Mouse (Mus musculus) ES-Bruce4 (cell line): ENCODE results near the gene Kctd12b. TPM values are rescaled to one million over a fixed set of nuclear protein-coding genes. Genes with fewer than 3 reads are reported as not detected.
"Not testable (repeated sequence)": the region's sequence is repeated elsewhere in the genome, so short reads cannot be mapped to it uniquely, and the experiment has no call there.

Source experiments
- H3K27ac ChIP-seq: 2 replicates; pipeline ENCODE4 v1.5.1; 2012; ENCODE audit warnings: low read length, inconsistent platforms; ENCODE audit not compliant: insufficient read depth
- H3K27me3 ChIP-seq: 2 replicates; pipeline ENCODE4 v1.6.1; 2012; ENCODE audit warnings: mild to moderate bottlenecking, low read length, inconsistent platforms; ENCODE audit not compliant: control insufficient read depth, poor library complexity, insufficient read depth, severe bottlenecking
- H3K36me3 ChIP-seq: 2 replicates; pipeline ENCODE4 v1.6.1; 2012; ENCODE audit warnings: inconsistent platforms, mild to moderate bottlenecking, low read length, moderate library complexity; ENCODE audit not compliant: control insufficient read depth, poor library complexity, insufficient read depth, severe bottlenecking
- H3K4me1 ChIP-seq: one replicate; pipeline ENCODE4 v1.8.1; 2011; ENCODE audit warnings: low read length; ENCODE audit not compliant: control insufficient read depth, insufficient read depth
- H3K4me3 ChIP-seq: 2 replicates; pipeline ENCODE4 v1.5.1; 2011; ENCODE audit warnings: low read depth, mild to moderate bottlenecking, low read length
- H3K9ac ChIP-seq: 2 replicates; pipeline ENCODE4 v1.6.1; 2012; ENCODE audit warnings: low read depth, mild to moderate bottlenecking, inconsistent platforms; ENCODE audit not compliant: poor library complexity, severe bottlenecking
- H3K9me3 ChIP-seq: replicated peaks from 2 replicates; pipeline ENCODE4 v1.6.1; 2012; ENCODE audit warnings: mild to moderate bottlenecking, low read length, inconsistent platforms; ENCODE audit not compliant: control insufficient read depth, poor library complexity, insufficient read depth, severe bottlenecking
- CTCF ChIP-seq: IDR thresholded peaks from one replicate; pipeline ENCODE4 v1.8.1; 2011; ENCODE audit warnings: low read depth, low read length
- EP300 ChIP-seq: IDR thresholded peaks from 2 replicates; pipeline ENCODE4 v1.6.1; 2011; ENCODE audit warnings: low read depth, low read length; ENCODE audit not compliant: insufficient read depth
- POLR2A ChIP-seq: IDR thresholded peaks from one replicate; pipeline ENCODE4 v1.8.1; 2011; ENCODE audit warnings: low read length; ENCODE audit not compliant: insufficient read depth
- polyA plus RNA-seq: library from polyadenylated mRNA; stranded (reverse); fragments of >200 nt; gene quantifications from 2 replicates; pipeline ENCODE4 v1.2.4, GENCODE M21; 2011; ENCODE audit warnings: low read depth; ENCODE audit not compliant: missing spikeins, insufficient read depth, insufficient read length

The Kctd12b gene
- polyA plus RNA-seq, 1 experiment, result 3.7 TPM

GRCm38 (mm10) chrX:153719602-153720001, 23.4 kb upstream of the Kctd12b start:
- Histone ChIP-seq H3K27ac (no peak overlapping the region), H3K4me3 (no peak overlapping the region)
- TF ChIP-seq POLR2A, result no peak
- no peak for TF ChIP-seq CTCF
- TF ChIP-seq EP300, result no peak

GRCm38 (mm10) chrX:153716716-153717115, 20.5 kb upstream of the Kctd12b start:
- Histone ChIP-seq H3K9ac (no peak overlapping the region), H3K9me3 (no peaks in the 10 kb centered on the region), H3K27ac (no peak overlapping the region), H3K27me3 (no peaks in the 10 kb centered on the region), H3K4me1 (no peaks in the 10 kb centered on the region), H3K36me3 (no peaks in the 10 kb centered on the region), H3K4me3 (no peak overlapping the region)
- no peak for TF ChIP-seq EP300
- TF ChIP-seq CTCF, result no peak
- no peak for TF ChIP-seq POLR2A

More at GRCm38 (mm10) chrX:153719602-153720001, 23.4 kb upstream of the Kctd12b start:
- Histone ChIP-seq H3K9ac (no peak overlapping the region), H3K36me3 (no peaks in the 10 kb centered on the region), H3K9me3 (no peaks in the 10 kb centered on the region), H3K4me1 (no peaks in the 10 kb centered on the region), H3K27me3 (no peaks in the 10 kb centered on the region)

- Histone ChIP-seq H3K27me3 (no peaks in the 10 kb centered on the region), H3K36me3 (no peaks in the 10 kb centered on the region), H3K27ac (no peak overlapping the region), H3K4me3 (no peak overlapping the region), H3K4me1 (no peaks in the 10 kb centered on the region), H3K9me3 (no peaks in the 10 kb centered on the region), H3K9ac (no peak overlapping the region)
- TF ChIP-seq POLR2A (no peak), CTCF (peak; percentile 33)
These were observed 11.5 kb upstream of the Kctd12b start for GRCm38 (mm10) chrX:153707735-153708134.

- TF ChIP-seq EP300, result no peak
- no peak for TF ChIP-seq CTCF
- no peak for TF ChIP-seq POLR2A
These were observed 4.3 kb upstream of the Kctd12b start for GRCm38 (mm10) chrX:153700463-153700862.

GRCm38 (mm10) chrX:153668233-153668632, 28.0 kb downstream of the Kctd12b start:
- H3K27ac ChIP-seq, H3K36me3 ChIP-seq, H3K4me1 ChIP-seq, H3K4me3 ChIP-seq, H3K9me3 ChIP-seq, H3K9ac ChIP-seq, H3K27me3 ChIP-seq: not testable (repeated sequence)

More at GRCm38 (mm10) chrX:153700463-153700862, 4.3 kb upstream of the Kctd12b start:
- no peaks in the 10 kb centered on the region for H3K4me1 ChIP-seq
- no peak overlapping the region for H3K27ac ChIP-seq
- H3K4me3 ChIP-seq, result no peak overlapping the region
- H3K9me3 ChIP-seq, result no peaks in the 10 kb centered on the region
- no peaks in the 10 kb centered on the region for H3K36me3 ChIP-seq
- no peak overlapping the region for H3K9ac ChIP-seq
- H3K27me3 ChIP-seq, result no peaks in the 10 kb centered on the region

- Histone ChIP-seq H3K4me1 (peaks cover 1% of the 10 kb centered on the region), H3K27ac (no peak overlapping the region)
- TF ChIP-seq CTCF, result no peak
- no peak for TF ChIP-seq POLR2A
- TF ChIP-seq EP300, result no peak
These were observed 31.3 kb downstream of the Kctd12b start for GRCm38 (mm10) chrX:153664903-153665302.

More at GRCm38 (mm10) chrX:153664903-153665302, 31.3 kb downstream of the Kctd12b start:
- H3K9ac ChIP-seq, result no peak overlapping the region
- no peaks in the 10 kb centered on the region for H3K9me3 ChIP-seq
- H3K4me3 ChIP-seq, result no peak overlapping the region
- H3K27me3 ChIP-seq, result no peaks in the 10 kb centered on the region
- H3K36me3 ChIP-seq, result no peaks in the 10 kb centered on the region
